Mouse (Mus musculus): ENCODE data around the gene Neu3.
A peak's percentile ranks its signal among the peaks of the same experiment; 100 is the strongest.
"Not testable (repeated sequence)": the region's sequence is repeated elsewhere in the genome, so short reads cannot be mapped to it uniquely, and the experiment has no call there.

The Neu3 gene

GRCm38 (mm10) chr7:99833846-99834222 is 5.6 kb upstream of the Neu3 start:
- no peak for DNase-seq

- no peak for DNase-seq
Observed at GRCm38 (mm10) chr7:99833115-99833845, 5.1 kb upstream of the Neu3 start.

- no peak for DNase-seq
Observed at GRCm38 (mm10) chr7:99826096-99826495, 2.1 kb downstream of the Neu3 start.

GRCm38 (mm10) chr7:99825511-99825910 is 2.7 kb downstream of the Neu3 start:
- DNase-seq: no peak

GRCm38 (mm10) chr7:99824649-99825483 is 3.4 kb downstream of the Neu3 start:
- DNase-seq: no peak

- no peak for DNase-seq
Observed at GRCm38 (mm10) chr7:99823045-99823663, 5.1 kb downstream of the Neu3 start.

GRCm38 (mm10) chr7:99822426-99822825 is 5.8 kb downstream of the Neu3 start:
- no peak for DNase-seq

- no peak for DNase-seq
Observed at GRCm38 (mm10) chr7:99821953-99822352, 6.3 kb downstream of the Neu3 start.

GRCm38 (mm10) chr7:99818181-99818725 is 10.0 kb downstream of the Neu3 start:
- not testable (repeated sequence) for DNase-seq

- DNase-seq: peak; percentile 37
Observed at GRCm38 (mm10) chr7:99813394-99813793, 14.8 kb downstream of the Neu3 start.

- DNase-seq: no peak
Observed at GRCm38 (mm10) chr7:99811661-99812060, 16.6 kb downstream of the Neu3 start.

- DNase-seq: no peak
Observed at GRCm38 (mm10) chr7:99810814-99811213, 17.4 kb downstream of the Neu3 start.

- not testable (repeated sequence) for DNase-seq
Observed at GRCm38 (mm10) chr7:99807043-99807442, 21.2 kb downstream of the Neu3 start.

GRCm38 (mm10) chr7:99805340-99805739 is 22.9 kb downstream of the Neu3 start:
- no peak for DNase-seq

GRCm38 (mm10) chr7:99804033-99804432 is 24.2 kb downstream of the Neu3 start:
- not testable (repeated sequence) for DNase-seq

GRCm38 (mm10) chr7:99803535-99803934 is 24.7 kb downstream of the Neu3 start:
- DNase-seq: no peak

- no peak for DNase-seq
Observed at GRCm38 (mm10) chr7:99799118-99799517, 29.1 kb downstream of the Neu3 start.

GRCm38 (mm10) chr7:99797911-99798647 is 30.1 kb downstream of the Neu3 start:
- peak; percentile 80 for DNase-seq

GRCm38 (mm10) chr7:99797261-99797660 is 31.0 kb downstream of the Neu3 start:
- no peak for DNase-seq

GRCm38 (mm10) chr7:99796471-99796870 is 31.7 kb downstream of the Neu3 start:
- no peak for DNase-seq

- peak; percentile 5 for DNase-seq
Observed at GRCm38 (mm10) chr7:99795192-99795981, 32.8 kb downstream of the Neu3 start.

GRCm38 (mm10) chr7:99794096-99794495 is 34.1 kb downstream of the Neu3 start:
- DNase-seq: no peak
